Mouse (Mus musculus): ENCODE data around the gene Pim3.

Pim3 gene

GRCm38 (mm10) chr15:88837199-88837932 is 24.6 kb upstream of the Pim3 start:
- DNase-seq (ENCODE audit: low read depth, low spot score): peak; percentile 84

DNA sequence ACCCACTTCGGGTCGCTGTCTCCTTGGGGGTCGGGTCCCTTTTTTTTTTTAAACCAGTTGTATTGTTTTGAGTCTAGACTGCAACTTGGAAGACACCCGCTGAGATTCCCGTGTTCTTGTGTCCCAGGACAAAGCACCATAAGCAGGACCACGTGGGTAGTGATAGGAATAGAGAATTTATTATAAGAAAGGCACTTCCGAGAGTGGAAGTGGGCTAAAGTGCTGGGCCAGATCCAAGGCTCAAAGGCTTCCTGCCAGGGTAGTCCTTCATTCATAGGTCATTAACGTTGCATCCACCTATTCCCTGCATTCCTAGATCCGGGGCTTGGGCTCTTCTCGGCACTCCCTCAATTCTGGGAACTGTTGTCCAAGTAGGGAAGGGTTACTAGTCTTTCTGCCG is 24.0 kb upstream of the Pim3 start:
- DNase-seq (ENCODE audit: low read depth, low spot score): no peak

- no peak for DNase-seq (ENCODE audit: low read depth, low spot score)
These were observed 22.7 kb upstream of the Pim3 start for GRCm38 (mm10) chr15:88839271-88839670.

GRCm38 (mm10) chr15:88840126-88840525 is 21.9 kb upstream of the Pim3 start:
- no peak for DNase-seq (ENCODE audit: low read depth, low spot score)

DNA sequence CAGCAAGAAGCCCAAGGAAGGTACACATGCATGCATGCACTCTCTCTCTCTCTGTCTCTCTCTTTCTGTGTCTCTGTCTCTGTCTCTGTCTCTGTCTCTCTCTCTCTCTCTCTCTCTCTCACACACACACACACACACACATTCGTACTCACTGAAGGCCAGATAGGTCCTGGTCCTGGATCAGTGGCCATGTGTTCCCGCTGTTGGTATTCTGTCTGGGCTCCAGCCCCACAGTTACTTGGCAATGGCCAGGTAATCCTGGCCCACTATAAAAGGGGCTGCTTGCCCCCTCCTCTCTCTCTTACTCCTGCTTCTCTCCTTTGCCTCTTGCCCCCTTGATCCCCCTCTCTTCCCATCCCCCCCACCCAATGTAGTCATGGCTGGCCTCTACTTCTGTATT is 20.8 kb upstream of the Pim3 start:
- DNase-seq (ENCODE audit: low read depth, low spot score): no peak

- no peak for DNase-seq (ENCODE audit: low read depth, low spot score)
These were observed 20.2 kb upstream of the Pim3 start for GRCm38 (mm10) chr15:88841580-88842299.

GRCm38 (mm10) chr15:88842300-88842673 is 19.7 kb upstream of the Pim3 start:
- DNase-seq (ENCODE audit: low read depth, low spot score): no peak

GRCm38 (mm10) chr15:88843486-88844097 is 18.4 kb upstream of the Pim3 start:
- DNase-seq (ENCODE audit: low read depth, low spot score): no peak

DNA sequence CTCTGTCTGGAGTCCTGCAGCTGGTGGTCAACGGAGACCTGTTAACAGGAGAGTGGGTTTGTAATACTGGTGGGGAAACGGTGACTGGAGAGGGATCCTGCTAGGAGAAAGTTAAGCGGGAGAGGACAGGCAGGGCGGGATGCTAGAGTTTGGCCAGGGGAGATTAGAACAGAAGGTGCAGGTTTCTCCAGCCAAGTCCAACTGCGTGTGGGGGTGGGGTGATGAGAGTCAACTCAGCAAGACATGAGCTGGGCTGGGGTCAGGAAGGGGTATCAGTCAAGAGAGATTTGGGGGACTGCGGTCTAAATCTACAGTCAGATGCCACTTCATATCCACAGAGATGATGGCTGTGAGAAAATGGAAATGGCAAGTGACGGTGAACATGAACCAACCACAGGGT is 17.0 kb upstream of the Pim3 start:
- DNase-seq (ENCODE audit: low read depth, low spot score): no peak

DNA sequence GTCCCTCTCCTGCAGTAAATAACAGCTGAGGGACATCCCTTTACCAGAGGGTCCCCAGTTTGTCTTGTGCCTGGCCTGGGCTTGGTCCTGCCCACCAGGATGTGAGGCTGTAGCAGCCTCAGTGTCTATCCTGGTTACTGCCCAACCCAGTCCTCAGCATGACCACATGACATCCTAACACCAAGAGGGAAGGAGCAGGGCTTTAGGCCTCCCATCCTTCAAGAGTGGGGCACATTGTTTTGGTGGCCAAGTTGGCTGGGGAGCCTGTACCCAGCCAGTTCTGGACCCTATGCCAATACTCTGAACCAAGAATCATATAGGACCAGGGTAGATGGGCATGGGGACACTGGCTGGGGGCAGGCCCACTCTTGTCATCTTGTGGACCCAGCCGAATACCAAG is 13.3 kb upstream of the Pim3 start:
- DNase-seq (ENCODE audit: low read depth, low spot score): no peak

DNA sequence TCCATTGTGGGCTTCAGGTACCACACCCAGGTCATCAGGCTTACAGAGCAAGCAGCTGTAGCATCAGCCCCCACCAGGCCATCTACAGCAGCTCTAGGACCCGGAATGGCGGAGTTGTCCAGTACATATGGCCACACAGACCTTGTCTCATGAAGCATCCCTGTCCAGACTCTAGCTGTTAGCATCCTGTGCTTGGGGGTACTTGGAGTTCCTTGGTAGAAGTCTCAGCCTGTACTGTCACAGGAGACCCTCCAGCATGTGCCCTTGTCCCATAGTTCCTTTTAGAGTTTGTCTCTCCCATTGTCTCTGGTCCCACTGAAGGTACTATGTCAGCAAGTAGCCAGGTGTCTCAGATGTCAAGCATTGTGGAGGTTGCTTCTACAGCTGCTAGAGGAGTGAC is 12.4 kb upstream of the Pim3 start:
- no peak for DNase-seq (ENCODE audit: low read depth, low spot score)

- no peak for DNase-seq (ENCODE audit: low read depth, low spot score)
These were observed 11.7 kb upstream of the Pim3 start for GRCm38 (mm10) chr15:88850146-88850826.

DNA sequence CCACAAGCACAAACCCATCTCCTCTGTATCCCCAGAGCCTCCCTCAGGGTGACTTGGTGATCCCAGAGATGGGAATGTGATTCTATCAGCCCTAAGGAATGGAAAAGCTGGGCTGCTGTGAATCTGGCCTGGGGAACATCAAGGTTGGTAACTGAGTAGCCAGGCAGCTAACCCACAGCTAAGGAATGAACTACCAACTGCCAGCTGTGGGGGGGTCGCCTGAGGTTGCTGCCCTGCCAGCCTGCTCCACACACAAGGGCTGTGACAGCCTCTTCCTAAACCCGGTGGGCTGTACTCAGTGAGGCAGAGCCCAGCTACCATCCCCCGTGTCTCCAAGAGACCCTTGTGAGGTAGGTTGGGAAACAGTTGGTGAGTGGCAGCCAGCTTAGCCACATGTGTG is 10.9 kb upstream of the Pim3 start:
- DNase-seq (ENCODE audit: low read depth, low spot score): no peak

- DNase-seq (ENCODE audit: low read depth, low spot score): no peak
These were observed 10.4 kb upstream of the Pim3 start for GRCm38 (mm10) chr15:88851507-88852149.

DNA sequence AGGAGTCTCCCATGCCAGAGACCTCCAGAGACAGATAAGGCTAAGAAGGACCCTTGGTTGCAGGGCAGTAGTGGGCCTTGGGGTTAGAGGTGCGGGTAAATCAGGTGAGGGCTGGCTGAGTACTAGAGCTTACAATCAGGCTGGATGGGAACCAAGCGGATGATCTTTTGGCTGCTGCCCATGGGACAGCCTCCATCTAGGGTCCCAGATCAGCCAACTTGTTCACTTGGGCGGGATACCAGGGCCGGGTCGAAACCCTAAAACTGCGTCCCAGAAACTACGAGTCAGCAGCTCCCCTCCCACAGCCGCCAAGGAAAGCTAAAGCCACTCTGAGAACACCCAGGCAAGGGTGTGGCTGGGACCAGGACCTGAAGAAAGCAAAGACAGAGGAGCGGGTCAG is 8.9 kb upstream of the Pim3 start:
- DNase-seq (ENCODE audit: low read depth, low spot score): no peak

DNA sequence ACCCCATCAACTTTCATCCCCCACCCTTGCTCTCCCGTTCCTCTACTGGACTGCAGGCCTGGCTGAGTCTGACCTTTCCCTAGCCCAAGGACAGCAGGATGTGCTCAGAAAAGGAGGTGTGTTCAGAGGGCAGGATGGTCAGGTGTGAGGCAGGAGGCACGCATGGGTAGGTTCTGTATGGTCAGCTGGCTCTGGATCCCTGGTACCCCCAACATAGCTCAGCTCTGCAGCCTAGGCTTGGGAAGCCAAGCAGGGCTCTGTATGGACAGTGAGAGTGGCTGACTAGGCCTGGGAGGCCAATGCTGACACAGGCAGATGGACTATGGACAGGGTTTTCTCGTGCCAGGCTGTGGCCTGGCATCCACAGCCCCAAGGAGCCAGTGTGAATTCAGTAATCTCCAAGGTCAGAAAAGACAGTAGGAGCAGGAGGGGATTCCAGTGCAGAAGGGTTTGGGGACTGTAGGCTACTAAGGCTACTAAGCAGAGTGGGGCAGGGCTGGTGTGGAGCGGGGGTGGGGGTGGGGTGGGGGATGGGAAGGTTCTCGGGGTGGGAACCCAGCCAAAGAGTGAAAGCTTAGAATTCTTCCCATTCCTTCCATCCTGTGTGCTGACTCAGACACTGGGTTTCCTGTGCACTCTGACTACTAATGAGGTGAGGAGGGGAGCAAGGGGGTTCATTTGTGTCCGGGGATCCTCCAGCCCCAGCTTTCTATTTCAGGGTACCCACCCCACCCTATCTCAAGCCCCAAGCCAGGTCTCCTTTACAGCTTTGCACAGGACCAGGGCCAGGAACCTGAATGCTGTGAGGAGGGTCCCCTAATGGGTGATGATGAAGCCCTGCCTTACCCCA is 7.6 kb upstream of the Pim3 start:
- DNase-seq (ENCODE audit: low read depth, low spot score): no peak

DNA sequence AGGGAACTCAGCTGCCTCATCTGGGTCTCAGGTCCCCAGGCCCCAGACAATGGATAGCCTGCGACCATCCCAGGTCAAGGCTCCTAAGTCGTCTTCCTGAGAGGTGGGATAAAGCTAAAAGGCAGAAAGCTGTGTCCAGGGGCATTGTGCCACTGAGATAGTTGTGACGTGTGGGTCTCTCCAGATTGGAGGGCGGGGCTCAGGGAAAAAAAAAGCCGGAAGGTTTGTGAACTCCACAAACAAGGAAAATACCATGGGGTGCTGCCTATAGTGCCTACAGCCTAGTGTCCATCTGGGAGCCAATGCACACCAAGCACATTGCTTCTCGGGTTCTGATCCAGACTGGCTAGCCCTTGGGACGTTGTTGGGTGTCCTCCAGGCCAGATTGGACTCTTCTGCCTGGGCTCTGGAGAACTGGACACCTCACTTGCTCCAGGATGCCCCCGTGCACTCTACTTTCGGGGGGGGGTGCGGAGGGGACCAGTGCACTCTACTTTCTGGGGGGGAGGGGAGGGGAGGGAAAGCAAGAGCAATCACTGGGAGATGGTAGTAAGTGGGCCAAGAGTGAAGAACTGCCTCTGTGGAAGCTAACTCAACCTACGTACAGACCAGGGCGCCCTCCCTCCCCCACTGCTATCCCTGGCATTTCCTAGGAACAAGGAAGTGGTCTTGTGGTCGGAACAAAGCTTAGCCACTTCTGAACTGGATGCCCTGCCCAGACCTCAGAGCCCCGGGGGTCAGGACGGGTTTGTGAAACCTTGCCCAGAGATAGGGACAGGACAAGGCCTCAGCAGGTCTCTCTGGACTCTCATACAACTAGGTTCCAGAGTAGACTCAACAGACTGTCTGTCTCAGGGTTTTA is 6.8 kb upstream of the Pim3 start:
- no peak for DNase-seq (ENCODE audit: low read depth, low spot score)

GRCm38 (mm10) chr15:88855896-88856417 is 6.0 kb upstream of the Pim3 start:
- DNase-seq (ENCODE audit: low read depth, low spot score): no peak

- DNase-seq (ENCODE audit: low read depth, low spot score): no peak
These were observed 5.4 kb upstream of the Pim3 start for GRCm38 (mm10) chr15:88856613-88857012.

DNA sequence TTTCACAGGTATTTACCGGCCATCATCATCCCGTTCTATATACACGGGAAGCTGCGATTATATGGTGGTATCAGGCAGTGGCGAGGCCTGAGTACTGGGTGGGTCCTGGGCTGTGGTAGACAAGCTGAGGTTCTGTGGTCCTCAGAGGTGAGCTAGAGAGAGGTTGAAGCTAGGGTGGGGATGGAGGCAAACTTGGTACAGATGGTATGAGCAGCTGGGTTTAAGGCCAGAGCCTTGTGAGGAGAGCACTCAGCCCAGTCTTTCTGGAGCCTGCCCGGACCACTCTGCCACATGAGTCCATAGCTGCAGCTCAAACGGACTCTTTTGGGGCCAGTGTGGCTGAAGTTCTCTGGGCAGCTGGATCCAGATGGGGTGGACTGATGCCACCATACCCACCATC is 4.6 kb upstream of the Pim3 start:
- no peak for DNase-seq (ENCODE audit: low read depth, low spot score)

All from WW6 (cell line).